Mouse (Mus musculus): Measurements from ENCODE around the gene Wdr20. TPM values are rescaled to one million over a fixed set of nuclear protein-coding genes. Genes with fewer than 3 reads are reported as not detected.
"Not testable (repeated sequence)": the region's sequence is repeated elsewhere in the genome, so short reads cannot be mapped to it uniquely, and the experiment has no call there.

Gene Wdr20
- polyA plus RNA-seq, 1 experiment: 23.9 TPM

DNA sequence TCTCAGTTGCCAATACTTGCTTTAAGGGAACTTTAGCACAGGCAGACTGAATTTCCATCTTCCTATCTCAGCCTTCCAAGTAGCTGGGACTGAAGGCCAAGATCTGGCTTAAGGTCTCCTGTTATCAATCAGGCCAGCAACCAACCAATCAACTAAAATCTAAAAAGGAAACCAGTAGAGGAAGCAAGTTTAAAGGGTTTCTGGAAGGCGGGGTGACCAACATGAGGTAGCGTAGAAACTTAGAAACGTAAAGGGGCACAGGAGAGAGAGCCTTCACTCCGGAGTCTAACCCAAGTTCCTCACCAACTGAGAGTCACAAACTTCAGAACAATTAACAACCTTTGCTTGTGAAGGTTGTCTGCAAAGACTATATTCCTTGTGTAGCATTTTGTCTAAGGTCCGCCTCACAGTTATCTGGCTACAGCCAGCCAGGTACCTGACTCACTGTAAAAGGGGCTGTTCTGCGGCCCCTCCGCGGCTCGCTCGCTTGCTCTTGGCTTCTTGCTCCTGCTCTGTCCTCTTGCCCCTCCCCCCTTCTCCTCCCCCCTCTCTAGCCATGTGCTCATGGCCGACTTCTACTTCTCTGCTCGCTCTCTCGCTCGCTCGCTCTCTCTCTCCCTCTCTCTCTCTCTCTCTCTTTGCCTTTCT is 39.1 kb upstream of the Wdr20 start:
- Histone ChIP-seq H3K27ac (ENCODE audit: insufficient read depth, low read length) (no peak overlapping the region), H3K4me3 (ENCODE audit: insufficient read depth, low read length) (no peak overlapping the region), H3K4me1 (ENCODE audit: control insufficient read depth, insufficient read depth, low read length) (0 out of 2 replicates have a peak, but pooled peaks cover 1% of the 10 kb centered on the region)
- no peak for TF ChIP-seq CTCF (IDR thresholded peaks at IDR 0.05; ENCODE audit: extremely low read depth, insufficient read depth, low read length)
- TF ChIP-seq POLR2A (IDR thresholded peaks at IDR 0.05; ENCODE audit: extremely low read depth, insufficient read depth, low read length): no peak

DNA sequence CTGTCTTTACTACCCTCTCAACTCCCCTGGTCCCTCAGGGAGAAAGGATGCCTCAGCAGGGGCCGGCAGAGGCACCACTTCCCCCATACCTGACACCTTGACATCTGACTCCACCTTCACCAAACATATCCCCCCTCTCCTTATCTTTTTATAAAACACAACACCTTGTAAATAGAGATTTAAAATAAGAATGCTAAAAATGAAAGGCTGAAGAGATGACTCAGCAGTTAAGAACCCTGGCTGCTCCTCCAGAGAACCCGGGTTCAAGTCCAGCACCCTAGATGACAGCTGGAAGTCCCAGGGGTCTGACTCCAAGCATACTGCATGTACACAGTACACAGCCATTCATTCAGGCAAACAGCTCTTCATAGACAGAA is 38.6 kb upstream of the Wdr20 start:
- no peak for TF ChIP-seq POLR2A (IDR thresholded peaks at IDR 0.05; ENCODE audit: extremely low read depth, insufficient read depth, low read length)
- no peak for TF ChIP-seq CTCF (IDR thresholded peaks at IDR 0.05; ENCODE audit: extremely low read depth, insufficient read depth, low read length)

DNA sequence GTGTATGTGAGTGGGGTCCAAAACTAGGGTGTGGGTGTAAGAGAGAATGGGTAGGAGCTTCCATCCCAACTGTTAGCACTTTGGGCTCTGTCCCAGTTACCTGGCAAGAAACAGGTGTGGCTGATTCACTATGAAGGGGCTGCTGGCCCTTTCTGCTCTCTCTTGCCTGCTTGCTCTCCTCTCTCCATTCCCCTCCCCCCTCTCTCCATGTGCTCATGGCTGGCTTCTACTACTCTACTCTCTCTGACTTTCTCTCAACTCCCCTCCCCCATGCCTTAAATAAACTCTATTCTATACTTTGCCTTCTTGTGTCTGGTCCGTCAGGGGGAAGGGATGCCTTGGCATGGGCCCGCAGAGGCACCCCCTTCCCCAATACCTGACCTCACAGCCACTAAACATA is 37.0 kb upstream of the Wdr20 start:
- Histone ChIP-seq H3K4me3 (ENCODE audit: insufficient read depth, low read length) (no peak overlapping the region), H3K4me1 (ENCODE audit: control insufficient read depth, insufficient read depth, low read length) (0 out of 2 replicates have a peak, but pooled peaks cover 1% of the 10 kb centered on the region), H3K27ac (ENCODE audit: insufficient read depth, low read length) (no peak overlapping the region)
- TF ChIP-seq POLR2A (IDR thresholded peaks at IDR 0.05; ENCODE audit: extremely low read depth, insufficient read depth, low read length) (no peak), CTCF (IDR thresholded peaks at IDR 0.05; ENCODE audit: extremely low read depth, insufficient read depth, low read length) (no peak)

More for the DNA sequence above, 38.6 kb upstream of the Wdr20 start:
- H3K4me3 ChIP-seq (ENCODE audit: insufficient read depth, low read length): no peak overlapping the region
- 0 out of 2 replicates have a peak, but pooled peaks cover 1% of the 10 kb centered on the region for H3K4me1 ChIP-seq (ENCODE audit: control insufficient read depth, insufficient read depth, low read length)
- no peak overlapping the region for H3K27ac ChIP-seq (ENCODE audit: insufficient read depth, low read length)

DNA sequence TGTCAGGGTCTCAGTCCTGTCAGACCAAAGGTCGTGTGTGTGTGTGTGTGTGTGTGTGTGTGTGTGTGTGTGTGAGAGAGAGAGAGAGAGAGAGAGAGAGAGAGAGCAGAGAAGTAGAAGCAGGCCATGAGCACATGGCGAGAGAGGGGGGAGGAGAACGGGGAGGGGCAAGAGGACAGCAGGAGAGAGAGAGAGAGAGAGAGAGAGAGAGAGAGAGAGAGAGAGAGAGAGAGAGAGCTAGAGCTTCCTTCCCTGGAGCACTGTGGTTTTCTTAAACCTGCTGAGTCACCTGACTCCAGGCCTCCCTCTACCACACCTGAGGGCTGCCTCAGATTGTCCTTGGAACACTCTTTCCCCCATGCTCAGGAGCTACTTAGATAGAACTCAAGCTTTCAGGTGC is 36.4 kb upstream of the Wdr20 start:
- H3K27ac ChIP-seq (ENCODE audit: insufficient read depth, low read length); H3K4me3 ChIP-seq (ENCODE audit: insufficient read depth, low read length); H3K4me1 ChIP-seq (ENCODE audit: control insufficient read depth, insufficient read depth, low read length): not testable (repeated sequence)

- no peaks in the 10 kb centered on the region for H3K4me1 ChIP-seq (ENCODE audit: control insufficient read depth, insufficient read depth, low read length)
- TF ChIP-seq CTCF (IDR thresholded peaks at IDR 0.05; ENCODE audit: extremely low read depth, insufficient read depth, low read length) (no peak), POLR2A (IDR thresholded peaks at IDR 0.05; ENCODE audit: extremely low read depth, insufficient read depth, low read length) (no peak)
These were observed 35.2 kb upstream of the Wdr20 start, which contains the start of gene Hsp90aa1 for GRCm38 (mm10) chr12:110702556-110702955. Gene Hsp90aa1 (minus strand): TSS chr12:110702728.

DNA sequence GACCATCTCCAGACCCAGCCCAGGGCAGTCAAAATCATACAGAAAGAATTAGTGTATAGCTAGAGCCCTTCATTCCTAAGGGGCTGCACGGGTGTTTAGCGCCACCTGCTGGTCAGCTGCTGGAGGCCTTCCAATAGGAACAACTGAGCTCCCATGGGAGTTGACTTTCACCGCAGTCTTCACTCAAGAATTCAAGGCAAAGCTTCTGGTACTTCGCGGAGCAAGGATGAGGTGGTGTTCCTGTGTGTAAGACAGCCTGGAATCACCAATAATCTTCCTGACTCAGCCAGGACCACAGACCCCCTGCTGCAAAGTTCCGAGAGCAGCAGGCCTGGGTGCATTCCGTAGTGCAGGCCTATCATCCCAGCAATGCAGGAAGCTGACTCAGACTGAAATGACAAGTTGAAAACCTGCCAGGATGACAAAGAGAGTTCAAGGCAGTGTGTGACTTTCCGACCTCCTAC is 34.7 kb upstream of the Wdr20 start:
- Histone ChIP-seq H3K27ac (ENCODE audit: insufficient read depth, low read length) (no peak overlapping the region), H3K4me1 (ENCODE audit: control insufficient read depth, insufficient read depth, low read length) (no peaks in the 10 kb centered on the region), H3K4me3 (ENCODE audit: insufficient read depth, low read length) (no peak overlapping the region)
- TF ChIP-seq POLR2A (IDR thresholded peaks at IDR 0.05; ENCODE audit: extremely low read depth, insufficient read depth, low read length): no peak
- TF ChIP-seq CTCF (IDR thresholded peaks at IDR 0.05; ENCODE audit: extremely low read depth, insufficient read depth, low read length): peak; percentile 87

More at GRCm38 (mm10) chr12:110702556-110702955, 35.2 kb upstream of the Wdr20 start, which contains the start of gene Hsp90aa1:
- Histone ChIP-seq H3K27ac (ENCODE audit: insufficient read depth, low read length) (no peak within 1 kb of the TSS), H3K4me3 (ENCODE audit: insufficient read depth, low read length) (no peak within 1 kb of the TSS)

GRCm38 (mm10) chr12:110703682-110704081 is 34.1 kb upstream of the Wdr20 start:
- no peak overlapping the region for H3K27ac ChIP-seq (ENCODE audit: insufficient read depth, low read length)
- TF ChIP-seq CTCF (IDR thresholded peaks at IDR 0.05; ENCODE audit: extremely low read depth, insufficient read depth, low read length) (no peak), POLR2A (IDR thresholded peaks at IDR 0.05; ENCODE audit: extremely low read depth, insufficient read depth, low read length) (no peak)
- H3K4me3 ChIP-seq (ENCODE audit: insufficient read depth, low read length): no peak overlapping the region
- no peaks in the 10 kb centered on the region for H3K4me1 ChIP-seq (ENCODE audit: control insufficient read depth, insufficient read depth, low read length)

- not testable (repeated sequence) for H3K4me3 ChIP-seq (ENCODE audit: insufficient read depth, low read length); H3K4me1 ChIP-seq (ENCODE audit: control insufficient read depth, insufficient read depth, low read length); H3K27ac ChIP-seq (ENCODE audit: insufficient read depth, low read length)
These were observed 32.3 kb upstream of the Wdr20 start for GRCm38 (mm10) chr12:110705419-110705818.

DNA sequence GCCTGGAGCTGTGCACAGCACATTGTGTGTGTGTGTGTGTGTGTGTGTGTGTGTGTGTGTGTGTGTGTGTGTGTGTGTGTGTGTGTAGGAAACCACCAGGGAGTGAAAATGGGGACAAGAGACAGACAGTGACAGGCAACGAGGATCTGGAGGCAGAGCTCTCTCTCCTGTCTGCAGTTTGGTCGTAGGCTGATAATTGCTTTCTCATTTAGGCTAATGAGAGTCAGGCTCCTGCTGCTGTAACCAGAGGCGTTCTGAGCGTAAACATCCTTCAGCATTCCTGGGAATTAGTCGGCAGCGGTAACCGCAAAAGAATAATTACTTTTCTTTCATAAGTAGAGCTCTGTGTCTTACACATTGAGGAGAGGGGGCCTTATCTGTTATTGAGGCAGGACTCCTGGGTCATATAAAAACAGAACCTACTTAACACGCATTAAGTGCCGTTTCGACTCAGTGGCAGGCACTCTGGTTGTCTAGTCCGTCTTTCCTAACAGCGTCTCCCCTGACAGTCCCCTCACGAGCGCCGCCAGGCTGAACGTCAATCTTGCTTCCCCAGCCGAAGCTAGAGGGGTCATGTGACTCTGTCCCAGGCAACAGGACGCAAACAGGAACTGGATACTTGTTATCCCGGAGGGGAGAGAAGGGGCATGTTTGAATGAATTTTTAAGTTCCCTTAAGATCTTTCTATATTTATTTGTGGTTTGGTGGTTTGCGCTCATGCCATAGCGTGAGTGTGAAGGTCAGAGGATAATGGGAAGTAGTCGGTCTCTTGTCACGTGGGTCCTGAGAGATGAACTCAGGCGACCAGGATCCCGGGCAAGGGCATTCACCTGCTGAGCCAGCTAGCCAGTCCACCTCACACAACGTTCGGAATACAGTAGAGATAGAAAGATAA is 31.2 kb upstream of the Wdr20 start:
- peak overlapping the region; percentile 18 for H3K4me3 ChIP-seq (ENCODE audit: insufficient read depth, low read length)
- no peak overlapping the region for H3K27ac ChIP-seq (ENCODE audit: insufficient read depth, low read length)
- no peaks in the 10 kb centered on the region for H3K4me1 ChIP-seq (ENCODE audit: control insufficient read depth, insufficient read depth, low read length)
- TF ChIP-seq POLR2A (IDR thresholded peaks at IDR 0.05; ENCODE audit: extremely low read depth, insufficient read depth, low read length): no peak
- TF ChIP-seq CTCF (IDR thresholded peaks at IDR 0.05; ENCODE audit: extremely low read depth, insufficient read depth, low read length): no peak

DNA sequence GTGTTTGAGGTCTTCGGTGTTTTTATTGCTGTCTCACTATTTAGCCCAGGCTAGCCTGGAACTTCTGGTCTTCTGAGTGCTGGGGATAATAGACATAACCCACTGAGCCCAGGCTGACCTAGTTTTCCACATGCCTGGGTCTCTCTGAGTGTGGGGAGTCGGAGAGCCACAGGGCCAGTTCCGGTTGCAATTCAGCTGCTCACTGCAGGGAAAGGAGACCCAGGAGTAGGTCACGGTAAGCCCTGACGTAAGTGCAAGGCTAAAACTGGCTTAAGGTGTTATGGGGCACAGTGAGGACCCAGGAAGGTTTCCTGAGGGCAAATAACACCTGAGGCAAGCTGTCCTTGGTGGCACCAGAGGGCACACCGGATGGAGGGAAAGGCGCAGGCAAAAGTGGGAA is 30.3 kb upstream of the Wdr20 start:
- Histone ChIP-seq H3K4me1 (ENCODE audit: control insufficient read depth, insufficient read depth, low read length) (no peaks in the 10 kb centered on the region), H3K27ac (ENCODE audit: insufficient read depth, low read length) (no peak overlapping the region), H3K4me3 (ENCODE audit: insufficient read depth, low read length) (no peak overlapping the region)
- TF ChIP-seq CTCF (IDR thresholded peaks at IDR 0.05; ENCODE audit: extremely low read depth, insufficient read depth, low read length) (no peak), POLR2A (IDR thresholded peaks at IDR 0.05; ENCODE audit: extremely low read depth, insufficient read depth, low read length) (no peak)

Data from cortical plate, adult 2 months (tissue).